Mouse (Mus musculus) right cerebral cortex, postnatal 36 days (tissue): ENCODE data around the gene Kcnt2.
A peak's percentile ranks its signal among the peaks of the same experiment; 100 is the strongest.

Experiments used
- DNase-seq, 2 experiments: peaks; one replicate each; pipeline ENCODE4 v3.0.0; 2022; ENCODE audit warnings: low spot score in 2 of 2, mixed read lengths in 1 of 2

Kcnt2 gene

GRCm38 (mm10) chr1:140491406-140491805, 245.4 kb downstream of the Kcnt2 start:
- peak in 1 of 2 experiments; percentile 44 for DNase-seq

GRCm38 (mm10) chr1:140492237-140492636, 246.3 kb downstream of the Kcnt2 start:
- no peak for DNase-seq

- DNase-seq: no peak
Measured at GRCm38 (mm10) chr1:140513451-140513850, 267.5 kb downstream of the Kcnt2 start.

GRCm38 (mm10) chr1:140531285-140531908, 285.4 kb downstream of the Kcnt2 start:
- DNase-seq: peak in 1 of 2 experiments; percentile 18

- no peak for DNase-seq
Measured at GRCm38 (mm10) chr1:140534849-140535248, 288.9 kb downstream of the Kcnt2 start.

GRCm38 (mm10) chr1:140542066-140542465, 296.1 kb downstream of the Kcnt2 start:
- no peak for DNase-seq

GRCm38 (mm10) chr1:140548711-140549110, 302.8 kb downstream of the Kcnt2 start:
- DNase-seq: no peak

GRCm38 (mm10) chr1:140560801-140561200, 314.8 kb downstream of the Kcnt2 start:
- no peak for DNase-seq

- no peak for DNase-seq
Measured at GRCm38 (mm10) chr1:140572141-140572540, 326.2 kb downstream of the Kcnt2 start.

- no peak for DNase-seq
Measured at GRCm38 (mm10) chr1:140578607-140579006, 332.6 kb downstream of the Kcnt2 start.

GRCm38 (mm10) chr1:140588302-140588701, 342.3 kb downstream of the Kcnt2 start:
- no peak for DNase-seq

GRCm38 (mm10) chr1:140608765-140609297, 362.9 kb downstream of the Kcnt2 start:
- no peak for DNase-seq

- no peak for DNase-seq
Measured at GRCm38 (mm10) chr1:140613101-140613500, 367.1 kb downstream of the Kcnt2 start.

GRCm38 (mm10) chr1:140614840-140615239, 368.9 kb downstream of the Kcnt2 start:
- DNase-seq: no peak

GRCm38 (mm10) chr1:140618164-140618563, 372.2 kb downstream of the Kcnt2 start:
- no peak for DNase-seq

GRCm38 (mm10) chr1:140624918-140625317, 379.0 kb downstream of the Kcnt2 start:
- no peak for DNase-seq

- peak in 1 of 2 experiments; percentile 2 for DNase-seq
Measured at GRCm38 (mm10) chr1:140659607-140660340, 413.8 kb downstream of the Kcnt2 start.

- no peak for DNase-seq
Measured at GRCm38 (mm10) chr1:140660751-140661403, 414.9 kb downstream of the Kcnt2 start.

GRCm38 (mm10) chr1:140661404-140661787, 415.4 kb downstream of the Kcnt2 start:
- no peak for DNase-seq
